8 mouse cellular contexts compared by ENCODE assay signal in the genomic region with DNA sequence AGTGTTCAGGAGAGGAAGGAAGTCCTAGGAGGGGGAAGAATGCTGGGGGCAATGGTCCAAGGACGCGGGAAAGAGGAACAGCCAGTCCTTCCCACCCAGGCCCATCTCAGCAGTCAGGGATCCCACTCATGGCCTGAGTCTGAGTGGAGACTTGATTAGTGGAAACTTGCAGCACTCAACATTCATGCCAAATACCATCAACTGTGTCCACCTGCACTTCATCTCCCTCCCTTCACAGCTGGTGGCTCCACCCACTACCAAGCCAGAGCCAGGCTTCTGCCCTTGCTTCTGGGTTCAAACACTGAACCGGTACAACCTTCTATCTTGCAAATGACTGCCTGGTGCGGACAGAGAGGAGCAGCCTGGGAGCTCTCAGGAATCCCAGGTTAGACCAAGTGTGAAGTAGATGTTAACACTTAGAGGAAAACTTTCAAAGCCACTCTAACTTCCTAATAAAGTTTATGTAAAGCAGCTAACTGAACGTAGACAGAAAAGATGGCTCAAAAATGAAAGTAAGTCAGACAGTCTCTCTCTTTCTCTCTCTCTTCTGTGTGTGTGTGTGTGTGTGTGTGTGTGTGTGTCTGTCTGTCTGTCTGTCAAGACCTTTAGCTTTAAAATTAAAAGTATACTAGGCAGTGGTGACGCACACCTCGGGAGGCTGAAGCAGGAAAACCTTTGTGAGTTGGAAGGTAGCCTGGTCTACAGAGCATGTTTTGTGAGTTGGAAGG. TPM values are rescaled to one million over a fixed set of nuclear protein-coding genes. Genes with fewer than 3 reads are reported as not detected.
A peak's percentile ranks its signal among the peaks of the same experiment; 100 is the strongest.
DNase-seq lines count a peak whose midpoint lies in the region; ATAC-seq and TF ChIP-seq lines count a peak whose summit lies in the region.
"Had no signal": no experiment of that assay in that cellular context is flagged by ENCODE, and none has a peak within 500 bp of the region (broad histone marks: within the 10 kb centered on the region; RNA-seq: fewer than 3 reads in every experiment).

No protein-coding gene starts in this region.

- H3K27ac ChIP-seq in forebrain, embryonic 16.5 days (ENCODE audit: low read length): no peak overlapping the region
- H3K27ac ChIP-seq: liver, embryonic 15.5 days had no signal

- peaks cover 4% of the 10 kb centered on the region; the same call in 1 of the 2 replicates for H3K36me3 ChIP-seq in forebrain, embryonic 16.5 days (ENCODE audit: control insufficient read depth, insufficient read depth)
- H3K36me3 ChIP-seq: liver, embryonic 15.5 days had no signal

- H3K9ac ChIP-seq in forebrain, embryonic 16.5 days (replicated peaks; ENCODE audit: low read depth, low read length): no peak overlapping the region
- H3K9ac ChIP-seq: liver, embryonic 15.5 days had no signal

- H3K4me1 ChIP-seq in lung, adult 2 months (ENCODE audit: control insufficient read depth, insufficient read depth, low read length): peaks cover 7% of the 10 kb centered on the region
- peaks cover 9% of the 10 kb centered on the region for H3K4me1 ChIP-seq in forebrain, embryonic 16.5 days (replicated peaks; ENCODE audit: control insufficient read depth, insufficient read depth, low read length)

- TF ChIP-seq POLR2A in lung, adult 2 months (IDR thresholded peaks at IDR 0.05; ENCODE audit: borderline replicate concordance, extremely low read depth, low read depth, low read length): no peak

- DNase-seq in spleen, adult 18-20 months: peak; percentile 22 to 43
- DNase-seq in spleen, adult 12 weeks (ENCODE audit: low spot score): no peak
- peak; percentile 60 for DNase-seq in heart, adult 8-10 months (ENCODE audit: low spot score)
- peak; percentile 48 for DNase-seq in lung, adult 2 months
- DNase-seq in thymus, postnatal 4 days: peak; percentile 62
- DNase-seq in cerebellum, adult 8-10 months: no peak

- H3K27me3 ChIP-seq in forebrain, embryonic 16.5 days (replicated peaks; ENCODE audit: control insufficient read depth, insufficient read depth, low read length): no peaks in the 10 kb centered on the region
- H3K27me3 ChIP-seq: liver, embryonic 15.5 days had no signal

- no peak for TF ChIP-seq CTCF in lung, adult 2 months (IDR thresholded peaks at IDR 0.05; ENCODE audit: insufficient read depth, low read length)

- H3K4me2 ChIP-seq in forebrain, embryonic 16.5 days (ENCODE audit: low read length): no peak overlapping the region
- H3K4me2 ChIP-seq: liver, embryonic 15.5 days had no signal

- no peak overlapping the region for H3K4me3 ChIP-seq in lung, adult 2 months (replicated peaks; ENCODE audit: extremely low read depth, low read depth, low read length)
- H3K4me3 ChIP-seq in forebrain, embryonic 16.5 days (replicated peaks; ENCODE audit: low read length): no peak overlapping the region
- H3K4me3 ChIP-seq: liver, embryonic 15.5 days had no signal

- H3K9me3 ChIP-seq in forebrain, embryonic 16.5 days (ENCODE audit: control insufficient read depth, low read length): no peaks in the 10 kb centered on the region
- H3K9me3 ChIP-seq: liver, embryonic 15.5 days had no signal

- ATAC-seq in forebrain, embryonic 16.5 days: no peak

- WGBS in lung, adult 2 months: 48% methylated on average over 7 of the region's 7 CpGs
- WGBS in forebrain, embryonic 16.5 days: 90% methylated on average over 7 of the region's 7 CpGs

RNA-seq across cellular contexts. Expression of a gene that starts 10.6 kb away (rescaled TPM):
- 1 to 10 TPM; 4.3 to 5.7 (median 4.4) TPM for total RNA-seq in heart, adult 8-10 months (2022)
- 17.0 and 21.9 TPM in 2 replicates for polyA plus RNA-seq in lung, adult 2 months (2012; rRNA removed)
- 136 and 138 TPM in 2 replicates for polyA plus RNA-seq in forebrain, embryonic 16.5 days (2015; fragmentation: Nextera tagmentation; extraction: Ambion mirVana)

Comparison
In these comparisons a context has a peak if more than half of its experiments do, and no peak if none do; other contexts are left out.
1. DNase-seq: peak in spleen, adult 18-20 months (2 of 2), heart, adult 8-10 months (single experiment), lung, adult 2 months (single experiment) and thymus, postnatal 4 days (single experiment); none in spleen, adult 12 weeks (single experiment) and cerebellum, adult 8-10 months (single experiment).